Mouse (Mus musculus): Measurements from ENCODE around the gene Gm10053. TPM values are rescaled to one million over a fixed set of nuclear protein-coding genes. Genes with fewer than 3 reads are reported as not detected.

Gm10053 gene
- polyA plus RNA-seq, 1 experiment = 230 TPM

- H3K9me3 ChIP-seq (replicated peaks; ENCODE audit: control insufficient read depth, insufficient read depth, low read length, poor library complexity, severe bottlenecking) = no peaks in the 10 kb centered on the region
- H3K9ac ChIP-seq (ENCODE audit: low read depth, poor library complexity, severe bottlenecking) = no peak overlapping the region
- peak overlapping the region; percentile 17 for H3K4me3 ChIP-seq (ENCODE audit: low read depth, low read length)
- no peaks in the 10 kb centered on the region for H3K36me3 ChIP-seq (ENCODE audit: control insufficient read depth, insufficient read depth, low read length, poor library complexity, severe bottlenecking)
- TF ChIP-seq EP300 (IDR thresholded peaks at IDR 0.05; ENCODE audit: insufficient read depth, low read depth, low read length) = no peak
- no peak for TF ChIP-seq CTCF (IDR thresholded peaks at IDR 0.05; ENCODE audit: low read depth, low read length)
- no peak for TF ChIP-seq POLR2A (IDR thresholded peaks at IDR 0.05; ENCODE audit: insufficient read depth, low read length)
- peaks cover 17% of the 10 kb centered on the region for H3K27me3 ChIP-seq (ENCODE audit: control insufficient read depth, insufficient read depth, low read length, poor library complexity, severe bottlenecking)
- H3K27ac ChIP-seq (ENCODE audit: insufficient read depth, low read length) = no peak overlapping the region
- no peaks in the 10 kb centered on the region for H3K4me1 ChIP-seq (ENCODE audit: control insufficient read depth, insufficient read depth, low read length)
Measured at GRCm38 (mm10) chr19:24897896-24898736, 22.6 kb downstream of the Gm10053 start.

- Histone ChIP-seq H3K36me3 (ENCODE audit: control insufficient read depth, insufficient read depth, low read length, poor library complexity, severe bottlenecking) (no peaks in the 10 kb centered on the region), H3K27me3 (ENCODE audit: control insufficient read depth, insufficient read depth, low read length, poor library complexity, severe bottlenecking) (peaks cover 17% of the 10 kb centered on the region), H3K9ac (ENCODE audit: low read depth, poor library complexity, severe bottlenecking) (no peak overlapping the region), H3K4me1 (ENCODE audit: control insufficient read depth, insufficient read depth, low read length) (no peaks in the 10 kb centered on the region), H3K4me3 (ENCODE audit: low read depth, low read length) (peak overlapping the region; percentile 50), H3K9me3 (replicated peaks; ENCODE audit: control insufficient read depth, insufficient read depth, low read length, poor library complexity, severe bottlenecking) (no peaks in the 10 kb centered on the region), H3K27ac (ENCODE audit: insufficient read depth, low read length) (no peak overlapping the region)
- no peak for TF ChIP-seq CTCF (IDR thresholded peaks at IDR 0.05; ENCODE audit: low read depth, low read length)
- TF ChIP-seq POLR2A (IDR thresholded peaks at IDR 0.05; ENCODE audit: insufficient read depth, low read length) = no peak
- no peak for TF ChIP-seq EP300 (IDR thresholded peaks at IDR 0.05; ENCODE audit: insufficient read depth, low read depth, low read length)
Measured at GRCm38 (mm10) chr19:24898737-24899577, 23.5 kb downstream of the Gm10053 start.

- Histone ChIP-seq H3K9me3 (replicated peaks; ENCODE audit: control insufficient read depth, insufficient read depth, low read length, poor library complexity, severe bottlenecking) (no peaks in the 10 kb centered on the region), H3K27me3 (ENCODE audit: control insufficient read depth, insufficient read depth, low read length, poor library complexity, severe bottlenecking) (peaks cover 17% of the 10 kb centered on the region), H3K9ac (ENCODE audit: low read depth, poor library complexity, severe bottlenecking) (no peak overlapping the region), H3K27ac (ENCODE audit: insufficient read depth, low read length) (no peak overlapping the region), H3K4me3 (ENCODE audit: low read depth, low read length) (peak overlapping the region; percentile 50), H3K4me1 (ENCODE audit: control insufficient read depth, insufficient read depth, low read length) (no peaks in the 10 kb centered on the region), H3K36me3 (ENCODE audit: control insufficient read depth, insufficient read depth, low read length, poor library complexity, severe bottlenecking) (no peaks in the 10 kb centered on the region)
- TF ChIP-seq EP300 (IDR thresholded peaks at IDR 0.05; ENCODE audit: insufficient read depth, low read depth, low read length) (no peak), POLR2A (IDR thresholded peaks at IDR 0.05; ENCODE audit: insufficient read depth, low read length) (no peak), CTCF (IDR thresholded peaks at IDR 0.05; ENCODE audit: low read depth, low read length) (no peak)
Measured at GRCm38 (mm10) chr19:24899578-24900544, 24.4 kb downstream of the Gm10053 start.

- H3K4me1 ChIP-seq (ENCODE audit: control insufficient read depth, insufficient read depth, low read length) = no peaks in the 10 kb centered on the region
- no peaks in the 10 kb centered on the region for H3K9me3 ChIP-seq (replicated peaks; ENCODE audit: control insufficient read depth, insufficient read depth, low read length, poor library complexity, severe bottlenecking)
- H3K36me3 ChIP-seq (ENCODE audit: control insufficient read depth, insufficient read depth, low read length, poor library complexity, severe bottlenecking) = no peaks in the 10 kb centered on the region
- no peak within 1 kb of the TSS for H3K9ac ChIP-seq (ENCODE audit: low read depth, poor library complexity, severe bottlenecking)
- H3K27me3 ChIP-seq (ENCODE audit: control insufficient read depth, insufficient read depth, low read length, poor library complexity, severe bottlenecking) = peaks cover 17% of the 10 kb centered on the region
- H3K4me3 ChIP-seq (ENCODE audit: low read depth, low read length) = peak within 1 kb of the TSS; percentile 50
- H3K27ac ChIP-seq (ENCODE audit: insufficient read depth, low read length) = no peak within 1 kb of the TSS
- no peak for TF ChIP-seq CTCF (IDR thresholded peaks at IDR 0.05; ENCODE audit: low read depth, low read length)
- TF ChIP-seq POLR2A (IDR thresholded peaks at IDR 0.05; ENCODE audit: insufficient read depth, low read length) = no peak
- no peak for TF ChIP-seq EP300 (IDR thresholded peaks at IDR 0.05; ENCODE audit: insufficient read depth, low read depth, low read length)
Measured at GRCm38 (mm10) chr19:24900581-24901220, 25.2 kb downstream of the Gm10053 start, which contains the start of gene Foxd4. Gene Foxd4, minus strand, starts transcription at chr19:24901197.

- Histone ChIP-seq H3K27me3 (ENCODE audit: control insufficient read depth, insufficient read depth, low read length, poor library complexity, severe bottlenecking) (peaks cover 16% of the 10 kb centered on the region), H3K9ac (ENCODE audit: low read depth, poor library complexity, severe bottlenecking) (no peak overlapping the region), H3K36me3 (ENCODE audit: control insufficient read depth, insufficient read depth, low read length, poor library complexity, severe bottlenecking) (no peaks in the 10 kb centered on the region), H3K27ac (ENCODE audit: insufficient read depth, low read length) (no peak overlapping the region), H3K9me3 (replicated peaks; ENCODE audit: control insufficient read depth, insufficient read depth, low read length, poor library complexity, severe bottlenecking) (no peaks in the 10 kb centered on the region), H3K4me1 (ENCODE audit: control insufficient read depth, insufficient read depth, low read length) (no peaks in the 10 kb centered on the region), H3K4me3 (ENCODE audit: low read depth, low read length) (no peak overlapping the region)
- TF ChIP-seq EP300 (IDR thresholded peaks at IDR 0.05; ENCODE audit: insufficient read depth, low read depth, low read length) (no peak), POLR2A (IDR thresholded peaks at IDR 0.05; ENCODE audit: insufficient read depth, low read length) (no peak), CTCF (IDR thresholded peaks at IDR 0.05; ENCODE audit: low read depth, low read length) (no peak)
Measured at GRCm38 (mm10) chr19:24901666-24902065, 26.2 kb downstream of the Gm10053 start.
